Mouse (Mus musculus) naive thymus-derived CD4-positive, alpha-beta T cell, adult 5 months (primary cell): ENCODE results near the gene Gtf2b. TPM values are rescaled to one million over a fixed set of nuclear protein-coding genes. Genes with fewer than 3 reads are reported as not detected.

Experiments used
- polyA plus RNA-seq: library from polyadenylated mRNA; unstranded; fragments of 100-300 nt; shearing (Covaris generic); gene quantifications from one replicate; pipeline ENCODE4 v1.2.1, GENCODE M21; 2017

The Gtf2b gene
- 77.5 TPM for polyA plus RNA-seq

GRCm38 (mm10) chr3:142764995-142765777, at the start of gene Gtf2b:
TSS of gene Gtf2b (plus strand) at chr3:142765045.

Other genes with a start within 250 kb of the Gtf2b start
- 46.6 TPM for gene Gbp7, start 234.7 kb upstream of the Gtf2b start, polyA plus RNA-seq
- 10.2 TPM for gene Gbp3, start 205.0 kb upstream of the Gtf2b start, polyA plus RNA-seq
- 0.21 TPM for gene Gbp2b, start 170.2 kb upstream of the Gtf2b start, polyA plus RNA-seq
- 31.9 TPM for gene Gbp2, start 144.4 kb upstream of the Gtf2b start, polyA plus RNA-seq
- 0.95 TPM for gene Kyat3, start 64.0 kb upstream of the Gtf2b start, polyA plus RNA-seq
- gene Pkn2, start 117.0 kb downstream of the Gtf2b start, polyA plus RNA-seq = 98.2 TPM